Mouse (Mus musculus): Measurements from ENCODE around the gene Vmn2r54. TPM values are rescaled to one million over a fixed set of nuclear protein-coding genes. Genes with fewer than 3 reads are reported as not detected.

The Vmn2r54 gene
- polyA plus RNA-seq (2014; fragmentation: Illumina TruSeq; extraction: RNeasy Lipid Tissue Mini Kit (QIAGEN cat#74804); ENCODE audit: low read depth, low replicate concordance), result not detected

DNA sequence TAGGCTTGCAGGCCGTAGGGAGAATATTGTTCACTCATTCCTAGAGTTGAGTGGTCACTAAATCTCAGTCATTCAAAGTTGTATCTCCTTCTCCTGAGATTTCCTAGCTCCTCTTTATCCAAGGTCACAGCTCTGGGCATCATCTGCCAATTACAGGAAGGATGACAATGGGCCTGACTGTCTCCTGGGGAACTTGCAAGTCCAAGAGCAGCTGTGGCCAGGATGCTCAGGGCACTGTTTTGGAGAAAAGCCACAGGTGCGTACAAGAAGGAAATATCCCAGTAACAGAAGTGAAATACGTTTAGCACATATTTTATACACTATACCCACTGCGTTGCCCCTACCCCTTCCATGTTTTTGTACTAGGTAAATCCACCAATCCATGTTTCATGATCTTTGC lies at the start of gene Vmn2r54:
TSS of gene Vmn2r54 (minus strand) at position 101 of the 400 bp plus-strand sequence.

DNA sequence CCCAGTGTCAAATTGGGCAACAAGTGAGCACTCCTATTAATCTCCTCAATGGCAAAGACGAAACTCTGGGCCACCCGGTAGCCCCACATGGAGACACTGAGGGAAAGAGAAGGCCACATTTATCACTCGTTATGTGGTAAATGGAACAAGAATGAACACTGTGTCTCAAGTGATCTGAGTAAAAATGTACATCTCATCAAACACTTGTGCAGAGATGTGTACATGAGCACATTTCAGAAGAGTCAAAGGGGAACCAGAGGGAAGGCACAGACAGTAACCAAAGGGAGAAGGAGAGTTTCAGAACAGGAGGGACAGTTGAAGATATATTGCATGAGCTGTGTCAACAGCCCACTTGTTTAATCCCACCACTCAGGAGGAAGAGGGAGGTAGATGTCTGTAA lies 44.8 kb upstream of the Vmn2r54 start, which contains the start of gene Vmn2r55:
TSS of gene Vmn2r55 (minus strand) at position 101 of the 400 bp plus-strand sequence.

DNA sequence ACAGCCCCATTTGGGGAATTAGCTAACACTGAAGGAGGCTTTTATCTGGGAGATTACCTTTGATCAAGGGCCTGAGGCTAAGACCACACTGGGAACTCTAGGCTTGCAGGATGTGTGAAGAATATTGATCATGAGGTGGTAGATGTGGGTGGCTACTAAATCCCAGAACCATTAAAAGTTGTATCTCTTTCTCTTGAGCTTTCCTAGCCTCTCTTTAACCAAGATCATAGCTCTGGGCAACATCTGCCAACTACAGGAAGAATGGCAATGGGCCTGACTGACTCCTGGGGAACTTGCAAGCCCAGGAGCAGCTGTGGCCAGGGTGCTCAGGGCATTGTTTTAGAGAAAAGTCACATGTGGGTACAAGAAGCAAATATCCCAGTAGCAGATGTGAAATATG lies 31.4 kb downstream of the Vmn2r54 start, which contains the start of gene Vmn2r53:
TSS of gene Vmn2r53 (minus strand) at position 101 of the 400 bp plus-strand sequence.

Other genes with a start within 250 kb of the Vmn2r54 start
- gene Zfp551, start 217.6 kb downstream of the Vmn2r54 start, polyA plus RNA-seq (2014; fragmentation: Illumina TruSeq; extraction: RNeasy Lipid Tissue Mini Kit (QIAGEN cat#74804); ENCODE audit: low read depth, low replicate concordance), result 2.5 TPM
- 28.9 TPM for gene Zfp606, start 162.0 kb downstream of the Vmn2r54 start, polyA plus RNA-seq (2014; fragmentation: Illumina TruSeq; extraction: RNeasy Lipid Tissue Mini Kit (QIAGEN cat#74804); ENCODE audit: low read depth, low replicate concordance)
- gene 2900092C05Rik, start 127.8 kb downstream of the Vmn2r54 start, polyA plus RNA-seq (2014; fragmentation: Illumina TruSeq; extraction: RNeasy Lipid Tissue Mini Kit (QIAGEN cat#74804); ENCODE audit: low read depth, low replicate concordance), result not detected
- gene Vmn2r53, start 31.5 kb downstream of the Vmn2r54 start, polyA plus RNA-seq (2014; fragmentation: Illumina TruSeq; extraction: RNeasy Lipid Tissue Mini Kit (QIAGEN cat#74804); ENCODE audit: low read depth, low replicate concordance), result not detected
- not detected for gene Vmn2r55, start 44.7 kb upstream of the Vmn2r54 start, polyA plus RNA-seq (2014; fragmentation: Illumina TruSeq; extraction: RNeasy Lipid Tissue Mini Kit (QIAGEN cat#74804); ENCODE audit: low read depth, low replicate concordance)
- not detected for gene Vmn2r56, start 94.7 kb upstream of the Vmn2r54 start, polyA plus RNA-seq (2014; fragmentation: Illumina TruSeq; extraction: RNeasy Lipid Tissue Mini Kit (QIAGEN cat#74804); ENCODE audit: low read depth, low replicate concordance)
- 0.81 TPM for gene Zscan18, start 163.3 kb upstream of the Vmn2r54 start, polyA plus RNA-seq (2014; fragmentation: Illumina TruSeq; extraction: RNeasy Lipid Tissue Mini Kit (QIAGEN cat#74804); ENCODE audit: low read depth, low replicate concordance)
- 24.1 TPM for gene Zfp329, start 178.5 kb upstream of the Vmn2r54 start, polyA plus RNA-seq (2014; fragmentation: Illumina TruSeq; extraction: RNeasy Lipid Tissue Mini Kit (QIAGEN cat#74804); ENCODE audit: low read depth, low replicate concordance)
- 30.9 TPM for gene Zfp110, start 194.4 kb upstream of the Vmn2r54 start, polyA plus RNA-seq (2014; fragmentation: Illumina TruSeq; extraction: RNeasy Lipid Tissue Mini Kit (QIAGEN cat#74804); ENCODE audit: low read depth, low replicate concordance)
- gene Zfp128, start 240.9 kb upstream of the Vmn2r54 start, polyA plus RNA-seq (2014; fragmentation: Illumina TruSeq; extraction: RNeasy Lipid Tissue Mini Kit (QIAGEN cat#74804); ENCODE audit: low read depth, low replicate concordance), result 5.7 TPM

Data from kidney, adult 10 weeks (tissue).